Mouse (Mus musculus): Measurements from ENCODE around the gene Efemp2. TPM values are rescaled to one million over a fixed set of nuclear protein-coding genes. Genes with fewer than 3 reads are reported as not detected.

Gene Efemp2
- total and polyA plus RNA-seq, 3 experiments = 10.4 to 17.7 TPM; not detected in 1

GRCm38 (mm10) chr19:5485371-5485770 is 11.6 kb downstream of the Efemp2 start:
- Histone ChIP-seq H3K4me3 (ENCODE audit: control insufficient read depth in 1 of 2, insufficient read depth in 1 of 2, low read depth in 2 of 2, low read length in 2 of 2) (no peak overlapping the region), H3K36me3 (ENCODE audit: control insufficient read depth in 1 of 2, insufficient read depth in 2 of 2, low read length in 2 of 2) (0 out of 4 replicates have a peak, but pooled peaks cover 0 to 2% of the 10 kb centered on the region in 2 experiments), H3K27ac (ENCODE audit: control insufficient read depth, low read depth, low read length) (no peak overlapping the region), H3K4me1 (ENCODE audit: control insufficient read depth in 1 of 2, insufficient read depth in 2 of 2, low read length in 2 of 2) (peaks cover 0 to 12% of the 10 kb centered on the region in 2 experiments; a peak in 2 of 4 replicates), H3K27me3 (ENCODE audit: control insufficient read depth in 1 of 2, insufficient read depth in 2 of 2, low read length in 2 of 2) (no peaks in the 10 kb centered on the region), H3K9ac (ENCODE audit: control insufficient read depth, low read depth, low read length, poor library complexity, severe bottlenecking) (no peak overlapping the region), H3K9me3 (replicated peaks; ENCODE audit: insufficient read depth, low read length) (no peaks in the 10 kb centered on the region), H3K79me2 (ENCODE audit: control insufficient read depth, insufficient read depth, low read length, poor library complexity) (peaks cover 2% of the 10 kb centered on the region)
- no peak for DNase-seq (ENCODE audit: low read depth, low spot score)
- TF ChIP-seq ZC3H11A (IDR thresholded peaks at IDR 0.05; ENCODE audit: low read depth, low read length) (no peak), E2F4 (IDR thresholded peaks at IDR 0.05; ENCODE audit: borderline replicate concordance, low read depth, low read length) (no peak), CHD2 (IDR thresholded peaks at IDR 0.05; ENCODE audit: low read length) (no peak), TBP (IDR thresholded peaks at IDR 0.05; ENCODE audit: low read depth, low read length) (no peak), GATA1 (IDR thresholded peaks at IDR 0.05; ENCODE audit: low read depth, low read length) (no peak), ZNF384 (IDR thresholded peaks at IDR 0.05; ENCODE audit: low read depth, low read length) (no peak), POLR2AphosphoS2 (IDR thresholded peaks at IDR 0.05; ENCODE audit: low read length) (no peak), MEF2A (IDR thresholded peaks at IDR 0.05; ENCODE audit: extremely low read depth, insufficient replicate concordance, low read depth, low read length, poor library complexity, severe bottlenecking) (no peak), NRF1 (IDR thresholded peaks at IDR 0.05; ENCODE audit: insufficient read depth, low read depth, low read length, poor library complexity, severe bottlenecking) (no peak), CTCF (IDR thresholded peaks at IDR 0.05 in 2 of 3, conservative IDR thresholded peaks at IDR 0.05 in 1 of 3; ENCODE audit: control insufficient read depth in 1 of 3, insufficient read depth in 1 of 3, low read depth in 2 of 3, low read length in 3 of 3, poor library complexity in 1 of 3, severe bottlenecking in 1 of 3) (no peak), RCOR1 (IDR thresholded peaks at IDR 0.05; ENCODE audit: low read depth, low read length) (no peak), RAD21 (IDR thresholded peaks at IDR 0.05; ENCODE audit: low read depth, low read length) (no peak), CHD1 (IDR thresholded peaks at IDR 0.05; ENCODE audit: low read depth, low read length) (no peak), ETS1 (IDR thresholded peaks at IDR 0.05; ENCODE audit: low read depth, low read length) (no peak)

GRCm38 (mm10) chr19:5485821-5486220 is 12.1 kb downstream of the Efemp2 start:
- no peaks in the 10 kb centered on the region for H3K9me3 ChIP-seq (replicated peaks; ENCODE audit: insufficient read depth, low read length)
- 0 out of 4 replicates have a peak, but pooled peaks cover 0 to 2% of the 10 kb centered on the region in 2 experiments for H3K36me3 ChIP-seq (ENCODE audit: control insufficient read depth in 1 of 2, insufficient read depth in 2 of 2, low read length in 2 of 2)
- peaks cover 0 to 12% of the 10 kb centered on the region in 2 experiments; a peak in 2 of 4 replicates for H3K4me1 ChIP-seq (ENCODE audit: control insufficient read depth in 1 of 2, insufficient read depth in 2 of 2, low read length in 2 of 2)
- no peak for DNase-seq (ENCODE audit: low read depth, low spot score)
- no peak for TF ChIP-seq KAT2A (conservative IDR thresholded peaks at IDR 0.05; ENCODE audit: low read depth, low read length)
- TF ChIP-seq GABPA (IDR thresholded peaks at IDR 0.05; ENCODE audit: low read depth, low read length) = no peak
- TF ChIP-seq MAFK (IDR thresholded peaks at IDR 0.05; ENCODE audit: borderline replicate concordance, low read depth, low read length) = no peak
- TF ChIP-seq ZKSCAN1 (IDR thresholded peaks at IDR 0.05; ENCODE audit: low read depth, low read length) = no peak
- no peak for TF ChIP-seq RAD21 (IDR thresholded peaks at IDR 0.05; ENCODE audit: low read depth, low read length)
- TF ChIP-seq ZC3H11A (IDR thresholded peaks at IDR 0.05; ENCODE audit: low read depth, low read length) = no peak
- TF ChIP-seq POLR2A (IDR thresholded peaks at IDR 0.05; ENCODE audit: control insufficient read depth in 1 of 2, insufficient read depth in 1 of 2, low read depth in 1 of 2, low read length in 2 of 2, poor library complexity in 1 of 2) = no peak
- no peak for TF ChIP-seq MEF2A (IDR thresholded peaks at IDR 0.05; ENCODE audit: extremely low read depth, insufficient replicate concordance, low read depth, low read length, poor library complexity, severe bottlenecking)
- no peak for TF ChIP-seq POLR2AphosphoS5 (IDR thresholded peaks at IDR 0.05; ENCODE audit: borderline replicate concordance, low read depth, low read length)
- peaks cover 7% of the 10 kb centered on the region for H3K79me2 ChIP-seq (ENCODE audit: control insufficient read depth, insufficient read depth, low read length, poor library complexity)
- H3K27ac ChIP-seq (ENCODE audit: control insufficient read depth, low read depth, low read length) = no peak overlapping the region
- H3K27me3 ChIP-seq (ENCODE audit: control insufficient read depth in 1 of 2, insufficient read depth in 2 of 2, low read length in 2 of 2) = no peaks in the 10 kb centered on the region
- no peak overlapping the region for H3K9ac ChIP-seq (ENCODE audit: control insufficient read depth, low read depth, low read length, poor library complexity, severe bottlenecking)
- H3K4me3 ChIP-seq (ENCODE audit: control insufficient read depth in 1 of 2, insufficient read depth in 1 of 2, low read depth in 2 of 2, low read length in 2 of 2) = no peak overlapping the region
